Mouse (Mus musculus) testis, adult 10 weeks (tissue): Measurements from ENCODE around the gene Gm3573. TPM values are rescaled to one million over a fixed set of nuclear protein-coding genes. Genes with fewer than 3 reads are reported as not detected.

Experiments used
- polyA plus RNA-seq: library from polyadenylated mRNA; stranded (reverse); fragments of 350-450 nt; fragmentation: Illumina TruSeq; extraction: RNeasy Lipid Tissue Mini Kit (QIAGEN cat#74804); gene quantifications from one replicate; pipeline ENCODE4 v1.2.3, GENCODE M21; 2014; ENCODE audit warnings: low read depth, low replicate concordance

The Gm3573 gene
- 66.4 TPM for polyA plus RNA-seq

DNA sequence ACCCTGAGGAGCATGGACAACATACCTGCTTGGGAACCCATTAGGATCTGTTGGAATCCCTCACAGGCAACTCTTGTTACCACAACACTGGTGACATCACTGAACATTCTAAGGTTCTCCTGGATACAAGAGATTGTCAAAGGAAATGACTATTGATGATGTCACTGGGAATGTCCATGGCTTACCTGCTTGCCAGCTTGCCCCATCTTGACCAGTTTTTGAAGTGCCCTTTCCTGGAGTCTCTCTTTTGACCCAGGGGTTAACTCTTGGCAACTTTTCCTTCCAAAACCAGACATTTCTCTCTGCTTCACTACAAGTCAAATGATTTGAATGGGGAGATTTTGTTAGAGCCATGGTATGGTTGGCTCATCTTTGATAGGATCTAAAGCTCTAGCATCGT lies at the start of gene Gm3573:
Gene Gm3573 (minus strand): TSS at position 101 of the 400 bp plus-strand sequence.

DNA sequence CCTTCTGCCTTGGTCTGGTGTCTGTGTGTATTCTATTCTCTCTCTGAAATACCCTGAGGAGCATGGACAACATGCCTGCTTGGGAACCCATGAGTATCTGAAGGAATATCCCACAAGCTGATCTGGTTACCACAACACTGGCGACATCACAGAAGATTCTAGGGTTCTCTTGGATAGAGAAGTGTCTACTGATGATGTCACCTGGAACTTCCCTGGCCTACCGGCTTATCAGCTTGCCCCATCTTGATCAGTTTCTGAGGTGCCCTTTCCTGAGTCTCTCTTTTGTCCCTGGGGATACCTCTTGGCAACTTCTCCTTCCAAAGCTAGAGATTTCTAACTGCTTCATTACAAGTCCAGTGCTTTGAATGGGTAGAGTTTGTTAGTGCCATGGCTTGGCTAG lies 28.1 kb downstream of the Gm3573 start, which contains the start of gene Gm17027:
Gene Gm17027 (minus strand): TSS at position 101 of the 400 bp plus-strand sequence.

Other genes with a start within 250 kb of the Gm3573 start
- gene 1700024B05Rik, start 246.8 kb downstream of the Gm3573 start, polyA plus RNA-seq, result 18.1 TPM
- 1.7 TPM for gene Gm6401, start 222.9 kb downstream of the Gm3573 start, polyA plus RNA-seq
- 85.3 TPM for gene Gm3543, start 207.5 kb downstream of the Gm3573 start, polyA plus RNA-seq
- gene Gm7951, start 73.4 kb downstream of the Gm3573 start, polyA plus RNA-seq, result not detected
- gene Gm17027, start 28.2 kb downstream of the Gm3573 start, polyA plus RNA-seq, result 0.24 TPM
- 1.5 TPM for gene Gm17026, start 69.3 kb upstream of the Gm3573 start, polyA plus RNA-seq
- 0.70 TPM for gene Gm9611, start 106.6 kb upstream of the Gm3573 start, polyA plus RNA-seq
- gene Gm7995, start 119.4 kb upstream of the Gm3573 start, polyA plus RNA-seq, result 6.5 TPM
- 1.2 TPM for gene Gm8005, start 248.9 kb upstream of the Gm3573 start, polyA plus RNA-seq